Mouse (Mus musculus) kidney, adult 2 months (tissue): ENCODE data around the gene Polr2e.
A peak's percentile ranks its signal among the peaks of the same experiment; 100 is the strongest.

Experiments
- CTCF ChIP-seq: fragments of 200-500 bp; conservative IDR thresholded peaks from 2 replicates; pipeline ENCODE4 v1.5.1; 2011; ENCODE audit warnings: low read depth, mild to moderate bottlenecking, control low read depth, low read length, moderate library complexity, mixed read lengths; ENCODE audit not compliant: insufficient read depth, insufficient read length
- POLR2A ChIP-seq: fragments of 200-500 bp; IDR thresholded peaks from one replicate; pipeline ENCODE4 v1.6.1; 2011; ENCODE audit warnings: low read depth, low read length, control low read depth

- no peak for TF ChIP-seq POLR2A
- peak; percentile 31; the same call in 1 of the 2 replicates for TF ChIP-seq CTCF
These were observed 35.4 kb upstream of the Polr2e start for GRCm38 (mm10) chr10:80074813-80075601.
